Mouse (Mus musculus) erythroblast, embryonic 14.5 days (primary cell): ENCODE results near the gene Mpz.

ENCODE experiments used
- GATA1 ChIP-seq: IDR thresholded peaks from 2 replicates; pipeline ENCODE4 v1.6.1; 2012; ENCODE audit warnings: low read length, inconsistent platforms, mixed read lengths
- TAL1 ChIP-seq: IDR thresholded peaks from 3 replicates; pipeline ENCODE4 v1.6.1; 2012; ENCODE audit warnings: low read length, inconsistent platforms, mixed read lengths

GRCm38 (mm10) chr1:171109620-171110019, 40.9 kb upstream of the Mpz start:
- no peak for TF ChIP-seq GATA1
- TF ChIP-seq TAL1, result no peak
